Mouse (Mus musculus) ES-E14 (cell line): Measurements from ENCODE around the gene Spns3. TPM values are rescaled to one million over a fixed set of nuclear protein-coding genes. Genes with fewer than 3 reads are reported as not detected.

ENCODE experiments used
- DNase-seq: peaks from one replicate; pipeline ENCODE4 v3.0.0-alpha.2; 2013; ENCODE audit warnings: low read depth, low spot score
- H3K27ac ChIP-seq: 2 replicates; pipeline ENCODE4 v1.5.1; 2012; ENCODE audit warnings: low read depth, mild to moderate bottlenecking, low read length, moderate library complexity, mixed read lengths; ENCODE audit not compliant: poor library complexity, insufficient read depth, severe bottlenecking
- H3K36me3 ChIP-seq: 2 replicates; pipeline ENCODE4 v1.6.1; 2012; ENCODE audit warnings: mild to moderate bottlenecking, low read length, moderate library complexity, mixed read lengths; ENCODE audit not compliant: control insufficient read depth, poor library complexity, insufficient read depth, severe bottlenecking
- H3K4me1 ChIP-seq, 2 experiments: fragments of 150-350 bp in 1 of 2; sonication (generic) in 1 of 2; 2 replicates each; pipeline ENCODE4 v1.6.1; 2012; ENCODE audit warnings: low read length in 2 of 2, mild to moderate bottlenecking in 1 of 2, mixed read lengths in 1 of 2; ENCODE audit not compliant: control insufficient read depth in 2 of 2, insufficient read depth in 2 of 2, poor library complexity in 1 of 2
- H3K4me3 ChIP-seq, 2 experiments: fragments of 150-350 bp in 1 of 2; sonication (generic) in 1 of 2; 2 replicates each; pipeline ENCODE4 v1.5.1; 2012; ENCODE audit warnings: low read length in 2 of 2, low read depth in 1 of 2, mild to moderate bottlenecking in 1 of 2, mixed read lengths in 1 of 2; ENCODE audit not compliant: insufficient read depth in 1 of 2, poor library complexity in 1 of 2, severe bottlenecking in 1 of 2
- H3K9ac ChIP-seq: 2 replicates; pipeline ENCODE4 v1.6.1; 2012; ENCODE audit warnings: low read depth, mild to moderate bottlenecking, low read length, mixed read lengths; ENCODE audit not compliant: poor library complexity, insufficient read depth, severe bottlenecking
- H3K9me3 ChIP-seq: fragments of 150-350 bp; sonication (generic); 2 replicates; pipeline ENCODE4 v1.6.1; 2012; ENCODE audit warnings: low read depth, mild to moderate bottlenecking, low read length; ENCODE audit not compliant: control insufficient read depth, insufficient read depth
- CHD2 ChIP-seq: IDR thresholded peaks from 2 replicates; pipeline ENCODE4 v1.6.1; 2014; ENCODE audit warnings: mild to moderate bottlenecking, low read depth, low read length, inconsistent platforms
- HCFC1 ChIP-seq: IDR thresholded peaks from 2 replicates; pipeline ENCODE4 v1.6.1; 2012; ENCODE audit warnings: low read length, inconsistent platforms, borderline replicate concordance; ENCODE audit not compliant: insufficient read depth
- MAFK ChIP-seq: IDR thresholded peaks from 2 replicates; pipeline ENCODE4 v1.6.1; 2014; ENCODE audit warnings: mild to moderate bottlenecking, low read depth, low read length, inconsistent platforms; ENCODE audit not compliant: insufficient read depth
- ZC3H11A ChIP-seq: IDR thresholded peaks from 2 replicates; pipeline ENCODE4 v1.6.1; 2012; ENCODE audit warnings: low read depth, mild to moderate bottlenecking, inconsistent platforms, low read length, borderline replicate concordance
- ZNF384 ChIP-seq: IDR thresholded peaks from 2 replicates; pipeline ENCODE4 v1.6.1; 2012; ENCODE audit warnings: low read depth, low read length, inconsistent platforms
- in situ Hi-C, 2 experiments: fragments of 600-800 bp; cut with MboI; formaldehyde crosslinking; loops; one replicate each; pipeline ENCODE4 v1.15.1; 2025; ENCODE audit warnings: low sequenced_read_pairs in 2 of 2, inconsistent platforms in 1 of 2; ENCODE audit not compliant: unreplicated experiment in 2 of 2
- total RNA-seq: library from RNA; depleted of rRNA; stranded (reverse); fragments of 300-350 nt; gene quantifications from 2 replicates; pipeline ENCODE4 v1.2.3, GENCODE M21; 2012

The Spns3 gene
- total RNA-seq, 1 experiment = 1.9 TPM

- TF ChIP-seq ZC3H11A = no peak
- TF ChIP-seq HCFC1 = no peak
- no peak for TF ChIP-seq MAFK
- TF ChIP-seq ZNF384 = no peak
- TF ChIP-seq CHD2 = no peak
- H3K27ac ChIP-seq = no peak overlapping the region
- H3K36me3 ChIP-seq = no peaks in the 10 kb centered on the region
- DNase-seq = no peak
- H3K9ac ChIP-seq = no peak overlapping the region
- H3K4me3 ChIP-seq = no peak overlapping the region
- H3K9me3 ChIP-seq = no peaks in the 10 kb centered on the region
- in situ Hi-C loops = no loop called here
- H3K4me1 ChIP-seq = peaks cover 0 to 2% of the 10 kb centered on the region in 2 experiments; a peak in 1 of 4 replicates
Observed at GRCm38 (mm10) chr11:72531632-72532031, 18.7 kb downstream of the Spns3 start.

GRCm38 (mm10) chr11:72531144-72531543, 19.2 kb downstream of the Spns3 start:
- DNase-seq = no peak
- no peak overlapping the region for H3K27ac ChIP-seq
- no peak overlapping the region for H3K9ac ChIP-seq
- H3K4me3 ChIP-seq = no peak overlapping the region
- H3K9me3 ChIP-seq = no peaks in the 10 kb centered on the region
- in situ Hi-C loops = no loop called here
- no peaks in the 10 kb centered on the region for H3K4me1 ChIP-seq
- TF ChIP-seq CHD2 = no peak
- no peak for TF ChIP-seq HCFC1
- TF ChIP-seq ZC3H11A = no peak
- H3K36me3 ChIP-seq = no peaks in the 10 kb centered on the region

GRCm38 (mm10) chr11:72526190-72526589, 24.1 kb downstream of the Spns3 start:
- no peak overlapping the region for H3K9ac ChIP-seq
- H3K4me3 ChIP-seq = no peak overlapping the region
- H3K36me3 ChIP-seq = no peaks in the 10 kb centered on the region
- TF ChIP-seq CHD2 (no peak), HCFC1 (no peak), ZC3H11A (no peak), MAFK (no peak), ZNF384 (no peak)
- H3K27ac ChIP-seq = no peak overlapping the region
- in situ Hi-C loops = no loop called here
- no peaks in the 10 kb centered on the region for H3K9me3 ChIP-seq
- no peak for DNase-seq
- H3K4me1 ChIP-seq = no peaks in the 10 kb centered on the region

GRCm38 (mm10) chr11:72523711-72524110, 26.6 kb downstream of the Spns3 start:
- Histone ChIP-seq H3K4me1 (no peaks in the 10 kb centered on the region; a peak in 1 of 4 replicates), H3K4me3 (no peak overlapping the region), H3K27ac (no peak overlapping the region), H3K9me3 (no peaks in the 10 kb centered on the region), H3K36me3 (no peaks in the 10 kb centered on the region), H3K9ac (no peak overlapping the region)
- in situ Hi-C loops = no loop called here
- DNase-seq = no peak
- TF ChIP-seq HCFC1 (no peak), MAFK (no peak), ZC3H11A (no peak)

- H3K4me3 ChIP-seq = no peak overlapping the region
- no peaks in the 10 kb centered on the region for H3K9me3 ChIP-seq
- no peak overlapping the region for H3K9ac ChIP-seq
- in situ Hi-C loops = no loop called here
- H3K4me1 ChIP-seq = no peaks in the 10 kb centered on the region; a peak in 1 of 4 replicates
- TF ChIP-seq ZNF384 = no peak
- TF ChIP-seq HCFC1 = no peak
- TF ChIP-seq MAFK = no peak
- no peak for TF ChIP-seq CHD2
- no peak for TF ChIP-seq ZC3H11A
- H3K36me3 ChIP-seq = no peaks in the 10 kb centered on the region
- DNase-seq = no peak
- no peak overlapping the region for H3K27ac ChIP-seq
Observed at GRCm38 (mm10) chr11:72522616-72523041, 27.7 kb downstream of the Spns3 start.
